Mouse (Mus musculus): Measurements from ENCODE around the gene Pcsk6.

DNA sequence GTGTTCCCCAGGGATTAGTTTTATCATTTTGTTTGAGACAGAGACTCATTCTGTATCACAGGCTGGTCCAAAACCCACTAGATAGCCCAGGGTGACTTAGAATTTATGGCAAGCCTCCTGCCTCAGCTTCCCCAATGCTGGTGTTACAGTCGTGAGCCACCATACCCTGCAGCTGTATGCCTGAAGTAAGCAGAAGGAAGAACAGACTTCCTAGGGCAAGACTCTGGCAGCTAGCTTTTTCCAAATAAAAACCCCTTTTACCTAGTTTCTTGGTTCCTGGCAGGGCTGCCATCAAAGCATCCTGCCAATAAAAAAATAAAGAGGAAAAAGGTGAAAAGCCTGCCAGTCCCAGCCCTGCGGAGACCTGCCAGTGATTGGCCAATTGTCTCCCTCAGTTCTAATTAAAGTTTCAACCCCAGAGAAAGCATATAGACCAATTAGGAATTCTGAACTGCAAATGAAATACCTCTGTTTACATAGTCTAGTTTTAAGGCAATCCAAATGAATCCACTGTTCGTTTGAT, 51.6 kb downstream of the Pcsk6 start:
- TF ChIP-seq POLR2A (IDR thresholded peaks at IDR 0.05; ENCODE audit: insufficient read depth, low read length) (no peak), EP300 (IDR thresholded peaks at IDR 0.05; ENCODE audit: insufficient read depth, low read depth, low read length) (no peak), CTCF (IDR thresholded peaks at IDR 0.05; ENCODE audit: low read depth, low read length) (no peak)

Data from ES-Bruce4 (cell line).